Mouse (Mus musculus) olfactory bulb, adult 2 months (tissue): ENCODE measurements around the gene Nup93.

Experiments used
- CTCF ChIP-seq: fragments of 200-500 bp; IDR thresholded peaks from 2 replicates; pipeline ENCODE4 v1.5.1; 2012; ENCODE audit warnings: low read depth, mild to moderate bottlenecking, low read length, moderate library complexity; ENCODE audit not compliant: insufficient read depth
- POLR2A ChIP-seq: fragments of 200-500 bp; IDR thresholded peaks from 2 replicates; pipeline ENCODE4 v1.6.1; 2012; ENCODE audit warnings: mild to moderate bottlenecking, low read depth, low read length, moderate library complexity; ENCODE audit not compliant: insufficient read depth

DNA sequence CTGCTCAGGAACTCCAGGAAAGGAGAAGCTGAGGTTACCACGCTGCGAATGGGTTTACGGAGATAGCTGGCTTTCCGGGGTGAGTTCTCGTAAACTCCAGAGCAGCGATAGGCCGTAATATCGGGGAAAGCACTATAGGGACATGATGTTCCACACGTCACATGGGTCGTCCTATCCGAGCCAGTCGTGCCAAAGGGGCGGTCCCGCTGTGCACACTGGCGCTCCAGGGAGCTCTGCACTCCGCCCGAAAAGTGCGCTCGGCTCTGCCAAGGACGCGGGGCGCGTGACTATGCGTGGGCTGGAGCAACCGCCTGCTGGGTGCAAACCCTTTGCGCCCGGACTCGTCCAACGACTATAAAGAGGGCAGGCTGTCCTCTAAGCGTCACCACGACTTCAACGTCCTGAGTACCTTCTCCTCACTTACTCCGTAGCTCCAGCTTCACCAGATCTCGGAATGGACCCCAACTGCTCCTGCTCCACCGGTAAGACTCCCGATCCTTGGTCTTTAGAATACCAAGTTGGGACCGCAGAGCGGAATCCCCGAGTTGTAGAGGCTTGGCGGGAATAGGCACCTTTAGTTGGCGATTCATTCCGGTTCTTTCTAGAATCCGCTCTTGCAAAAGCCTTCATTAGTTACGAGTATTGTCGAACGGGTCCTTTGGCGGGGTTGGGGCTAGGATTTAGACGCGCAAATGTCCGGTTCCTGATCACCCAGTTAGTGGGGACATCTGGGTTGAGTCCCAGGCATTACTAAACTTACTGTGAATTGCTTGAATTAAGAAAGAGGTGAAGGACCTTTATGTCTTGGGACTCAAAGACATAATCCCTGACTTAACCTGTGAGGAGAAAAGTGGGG lies 35.3 kb upstream of the Nup93 start, which contains the start of gene Mt1:
- TF ChIP-seq POLR2A, result peak; percentile 92
- no peak for TF ChIP-seq CTCF
